Mouse (Mus musculus): ENCODE results near the gene Tekt2. TPM values are rescaled to one million over a fixed set of nuclear protein-coding genes. Genes with fewer than 3 reads are reported as not detected.
A peak's percentile ranks its signal among the peaks of the same experiment; 100 is the strongest.

The Tekt2 gene
- polyA plus RNA-seq, 1 experiment from 2014 or later = 0.17 TPM

- Histone ChIP-seq H3K27ac (ENCODE audit: low read length) (no peak overlapping the region), H3K4me1 (ENCODE audit: control insufficient read depth, low read depth, low read length) (peaks cover 2% of the 10 kb centered on the region)
Observed at GRCm38 (mm10) chr4:126287302-126287995, 38.0 kb downstream of the Tekt2 start.

GRCm38 (mm10) chr4:126286492-126286891 lies 39.0 kb downstream of the Tekt2 start, which contains the start of gene Col8a2:
Gene Col8a2, plus strand, starts transcription at chr4:126286793.
- 4% methylated on average over 42 of the region's 42 CpGs for WGBS (ENCODE audit: insufficient replicate concordance)
- no peak within 1 kb of the TSS for H3K27ac ChIP-seq (ENCODE audit: low read length)
- H3K9me3 ChIP-seq (replicated peaks; ENCODE audit: control insufficient read depth, low read length) = no peaks in the 10 kb centered on the region
- H3K4me2 ChIP-seq (ENCODE audit: low read depth, low read length) = peak within 1 kb of the TSS; percentile 57
- peak; percentile 35; the same call in 1 of the 2 replicates for ATAC-seq (ENCODE audit: low read depth)
- peaks cover 40% of the 10 kb centered on the region for H3K27me3 ChIP-seq (ENCODE audit: control insufficient read depth, insufficient read depth, low read depth, low read length)
- H3K36me3 ChIP-seq (ENCODE audit: control insufficient read depth, insufficient read depth) = no peaks in the 10 kb centered on the region
- peak within 1 kb of the TSS; percentile 47 for H3K4me3 ChIP-seq (ENCODE audit: low read depth, low read length)
- peaks cover 2% of the 10 kb centered on the region for H3K4me1 ChIP-seq (ENCODE audit: control insufficient read depth, low read depth, low read length)
- no peak within 1 kb of the TSS; the same call in 1 of the 2 replicates for H3K9ac ChIP-seq (ENCODE audit: low read depth, low read length)

More at GRCm38 (mm10) chr4:126287302-126287995, 38.0 kb downstream of the Tekt2 start:
- ATAC-seq (ENCODE audit: low read depth) = no peak
- no peak overlapping the region for H3K4me2 ChIP-seq (ENCODE audit: low read depth, low read length)
- no peaks in the 10 kb centered on the region for H3K9me3 ChIP-seq (replicated peaks; ENCODE audit: control insufficient read depth, low read length)
- H3K27me3 ChIP-seq (ENCODE audit: control insufficient read depth, insufficient read depth, low read depth, low read length) = peaks cover 40% of the 10 kb centered on the region
- no peaks in the 10 kb centered on the region for H3K36me3 ChIP-seq (ENCODE audit: control insufficient read depth, insufficient read depth)
- H3K9ac ChIP-seq (ENCODE audit: low read depth, low read length) = no peak overlapping the region
- WGBS (ENCODE audit: insufficient replicate concordance) = 35% methylated on average over 11 of the region's 11 CpGs
- H3K4me3 ChIP-seq (ENCODE audit: low read depth, low read length) = no peak overlapping the region

- H3K9me3 ChIP-seq (replicated peaks; ENCODE audit: control insufficient read depth, low read length) = no peaks in the 10 kb centered on the region
- H3K4me2 ChIP-seq (ENCODE audit: low read depth, low read length) = no peak overlapping the region
- WGBS (ENCODE audit: insufficient replicate concordance) = 45% methylated on average over 8 of the region's 8 CpGs
- ATAC-seq (ENCODE audit: low read depth) = no peak
- H3K4me3 ChIP-seq (ENCODE audit: low read depth, low read length) = no peak overlapping the region
- peaks cover 36% of the 10 kb centered on the region for H3K27me3 ChIP-seq (ENCODE audit: control insufficient read depth, insufficient read depth, low read depth, low read length)
- no peak overlapping the region for H3K27ac ChIP-seq (ENCODE audit: low read length)
- no peaks in the 10 kb centered on the region for H3K36me3 ChIP-seq (ENCODE audit: control insufficient read depth, insufficient read depth)
- peaks cover 2% of the 10 kb centered on the region for H3K4me1 ChIP-seq (ENCODE audit: control insufficient read depth, low read depth, low read length)
- H3K9ac ChIP-seq (ENCODE audit: low read depth, low read length) = no peak overlapping the region
Observed at GRCm38 (mm10) chr4:126283582-126283981, 41.9 kb downstream of the Tekt2 start.

- Histone ChIP-seq H3K4me2 (ENCODE audit: low read depth, low read length) (no peak overlapping the region), H3K27me3 (ENCODE audit: control insufficient read depth, insufficient read depth, low read depth, low read length) (peaks cover 17% of the 10 kb centered on the region), H3K4me3 (ENCODE audit: low read depth, low read length) (no peak overlapping the region), H3K36me3 (ENCODE audit: control insufficient read depth, insufficient read depth) (no peaks in the 10 kb centered on the region), H3K9me3 (replicated peaks; ENCODE audit: control insufficient read depth, low read length) (no peaks in the 10 kb centered on the region), H3K4me1 (ENCODE audit: control insufficient read depth, low read depth, low read length) (peaks cover 2% of the 10 kb centered on the region), H3K27ac (ENCODE audit: low read length) (no peak overlapping the region), H3K9ac (ENCODE audit: low read depth, low read length) (no peak overlapping the region)
- ATAC-seq (ENCODE audit: low read depth) = no peak
- 64% methylated on average over 9 of the region's 9 CpGs for WGBS (ENCODE audit: insufficient replicate concordance)
Observed at GRCm38 (mm10) chr4:126281706-126282105, 43.8 kb downstream of the Tekt2 start.

- ATAC-seq (ENCODE audit: low read depth) = no peak
- H3K27me3 ChIP-seq (ENCODE audit: control insufficient read depth, insufficient read depth, low read depth, low read length) = no peaks in the 10 kb centered on the region; the same call in 1 of the 2 replicates
- 72% methylated on average over 9 of the region's 9 CpGs for WGBS (ENCODE audit: insufficient replicate concordance)
Observed at GRCm38 (mm10) chr4:126278961-126279360, 46.5 kb downstream of the Tekt2 start.

GRCm38 (mm10) chr4:126278565-126278915 lies 46.9 kb downstream of the Tekt2 start:
- H3K27me3 ChIP-seq (ENCODE audit: control insufficient read depth, insufficient read depth, low read depth, low read length) = no peaks in the 10 kb centered on the region
- H3K36me3 ChIP-seq (ENCODE audit: control insufficient read depth, insufficient read depth) = no peaks in the 10 kb centered on the region
- H3K4me3 ChIP-seq (ENCODE audit: low read depth, low read length) = no peak overlapping the region
- no peak for ATAC-seq (ENCODE audit: low read depth)
- H3K4me1 ChIP-seq (ENCODE audit: control insufficient read depth, low read depth, low read length) = no peaks in the 10 kb centered on the region
- no peak overlapping the region for H3K4me2 ChIP-seq (ENCODE audit: low read depth, low read length)
- H3K27ac ChIP-seq (ENCODE audit: low read length) = no peak overlapping the region
- no peaks in the 10 kb centered on the region for H3K9me3 ChIP-seq (replicated peaks; ENCODE audit: control insufficient read depth, low read length)
- 58% methylated on average over 9 of the region's 9 CpGs for WGBS (ENCODE audit: insufficient replicate concordance)
- no peak overlapping the region for H3K9ac ChIP-seq (ENCODE audit: low read depth, low read length)

More at GRCm38 (mm10) chr4:126278961-126279360, 46.5 kb downstream of the Tekt2 start:
- no peak overlapping the region for H3K4me3 ChIP-seq (ENCODE audit: low read depth, low read length)
- no peak overlapping the region for H3K27ac ChIP-seq (ENCODE audit: low read length)
- no peak overlapping the region for H3K9ac ChIP-seq (ENCODE audit: low read depth, low read length)
- no peaks in the 10 kb centered on the region for H3K36me3 ChIP-seq (ENCODE audit: control insufficient read depth, insufficient read depth)
- no peaks in the 10 kb centered on the region for H3K4me1 ChIP-seq (ENCODE audit: control insufficient read depth, low read depth, low read length)
- H3K4me2 ChIP-seq (ENCODE audit: low read depth, low read length) = no peak overlapping the region
- H3K9me3 ChIP-seq (replicated peaks; ENCODE audit: control insufficient read depth, low read length) = no peaks in the 10 kb centered on the region

GRCm38 (mm10) chr4:126277906-126278564 lies 47.5 kb downstream of the Tekt2 start:
- H3K4me1 ChIP-seq (ENCODE audit: control insufficient read depth, low read depth, low read length) = no peaks in the 10 kb centered on the region
- H3K27me3 ChIP-seq (ENCODE audit: control insufficient read depth, insufficient read depth, low read depth, low read length) = no peaks in the 10 kb centered on the region
- no peaks in the 10 kb centered on the region for H3K36me3 ChIP-seq (ENCODE audit: control insufficient read depth, insufficient read depth)
- no peaks in the 10 kb centered on the region for H3K9me3 ChIP-seq (replicated peaks; ENCODE audit: control insufficient read depth, low read length)
- no peak overlapping the region for H3K4me2 ChIP-seq (ENCODE audit: low read depth, low read length)
- H3K4me3 ChIP-seq (ENCODE audit: low read depth, low read length) = no peak overlapping the region
- 15% methylated on average over 13 of the region's 13 CpGs for WGBS (ENCODE audit: insufficient replicate concordance)
- ATAC-seq (ENCODE audit: low read depth) = 0 out of 2 replicates have a peak, but pooled peaks have one; percentile 16
- no peak overlapping the region for H3K27ac ChIP-seq (ENCODE audit: low read length)
- H3K9ac ChIP-seq (ENCODE audit: low read depth, low read length) = no peak overlapping the region

GRCm38 (mm10) chr4:126275681-126276131 lies 49.8 kb downstream of the Tekt2 start:
- H3K27me3 ChIP-seq (ENCODE audit: control insufficient read depth, insufficient read depth, low read depth, low read length) = no peaks in the 10 kb centered on the region
- no peak overlapping the region for H3K4me2 ChIP-seq (ENCODE audit: low read depth, low read length)
- no peaks in the 10 kb centered on the region for H3K9me3 ChIP-seq (replicated peaks; ENCODE audit: control insufficient read depth, low read length)
- WGBS (ENCODE audit: insufficient replicate concordance) = 84% methylated on average over 13 of the region's 13 CpGs
- no peaks in the 10 kb centered on the region for H3K36me3 ChIP-seq (ENCODE audit: control insufficient read depth, insufficient read depth)
- no peak overlapping the region for H3K27ac ChIP-seq (ENCODE audit: low read length)
- H3K9ac ChIP-seq (ENCODE audit: low read depth, low read length) = no peak overlapping the region
- H3K4me1 ChIP-seq (ENCODE audit: control insufficient read depth, low read depth, low read length) = no peaks in the 10 kb centered on the region
- no peak for ATAC-seq (ENCODE audit: low read depth)
- no peak overlapping the region for H3K4me3 ChIP-seq (ENCODE audit: low read depth, low read length)

- no peaks in the 10 kb centered on the region for H3K9me3 ChIP-seq (replicated peaks; ENCODE audit: control insufficient read depth, low read length)
- no peak overlapping the region for H3K4me2 ChIP-seq (ENCODE audit: low read depth, low read length)
- no peak for ATAC-seq (ENCODE audit: low read depth)
- H3K9ac ChIP-seq (ENCODE audit: low read depth, low read length) = no peak overlapping the region
- no peak overlapping the region for H3K27ac ChIP-seq (ENCODE audit: low read length)
- no peak overlapping the region for H3K4me3 ChIP-seq (ENCODE audit: low read depth, low read length)
- no peaks in the 10 kb centered on the region for H3K27me3 ChIP-seq (ENCODE audit: control insufficient read depth, insufficient read depth, low read depth, low read length)
- WGBS (ENCODE audit: insufficient replicate concordance) = 72% methylated on average over 4 of the region's 4 CpGs
- no peaks in the 10 kb centered on the region for H3K4me1 ChIP-seq (ENCODE audit: control insufficient read depth, low read depth, low read length)
- no peaks in the 10 kb centered on the region for H3K36me3 ChIP-seq (ENCODE audit: control insufficient read depth, insufficient read depth)
Observed at GRCm38 (mm10) chr4:126275081-126275480, 50.4 kb downstream of the Tekt2 start.
